Mouse (Mus musculus): ENCODE results near the gene Acss3.

DNA sequence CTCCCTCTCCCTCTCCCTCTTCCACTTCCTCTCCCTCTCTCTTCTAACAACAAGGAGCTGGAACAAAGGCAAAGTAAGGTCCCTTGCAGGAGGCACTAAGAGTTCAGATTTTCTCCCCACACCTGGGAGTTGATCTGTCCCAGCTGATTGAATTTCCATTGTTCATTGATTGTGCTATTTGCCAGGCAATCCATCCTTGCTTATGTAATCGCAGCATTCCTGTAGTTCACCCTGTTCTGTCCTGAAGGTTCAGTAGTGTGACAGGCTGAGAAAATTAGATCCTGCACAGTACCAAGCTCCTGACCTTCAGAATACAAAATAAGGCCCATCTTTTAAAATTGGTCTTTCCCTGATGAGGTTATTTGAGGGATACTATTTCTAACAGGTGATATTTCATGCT lies 8.3 kb downstream of the Acss3 start:
- TF ChIP-seq CTCF (IDR thresholded peaks at IDR 0.05; ENCODE audit: insufficient read depth, low read depth, low read length), result no peak
- TF ChIP-seq POLR2A (IDR thresholded peaks at IDR 0.05; ENCODE audit: insufficient read depth, low read depth, low read length), result no peak

All from olfactory bulb, adult 2 months (tissue).